Mouse (Mus musculus) MEL (cell line): ENCODE results near the gene Wdr60. TPM values are rescaled to one million over a fixed set of nuclear protein-coding genes. Genes with fewer than 3 reads are reported as not detected.

Experiments used
- DNase-seq: peaks from one replicate; pipeline ENCODE4 v3.0.0; 2011; ENCODE audit warnings: low read depth, low spot score
- H3K27ac ChIP-seq: 2 replicates; pipeline ENCODE4 v1.5.1; 2012; ENCODE audit warnings: low read depth, mild to moderate bottlenecking, control low read depth, low read length, moderate library complexity; ENCODE audit not compliant: control insufficient read depth
- H3K27me3 ChIP-seq, 2 experiments: fragments of 150-350 bp in 1 of 2; sonication (generic) in 1 of 2; 2 replicates each; pipeline ENCODE4 v1.6.1; 2012; ENCODE audit warnings: low read length in 2 of 2, mild to moderate bottlenecking in 2 of 2, improper control_type of control experiment in 1 of 2, moderate library complexity in 1 of 2; ENCODE audit not compliant: insufficient read depth in 2 of 2, control insufficient read depth in 1 of 2
- H3K36me3 ChIP-seq, 2 experiments: 2 replicates each; pipeline ENCODE4 v1.6.1; 2012 to 2014; ENCODE audit warnings: low read length in 2 of 2, improper control_type of control experiment in 1 of 2, inconsistent platforms in 1 of 2, mild to moderate bottlenecking in 1 of 2; ENCODE audit not compliant: insufficient read depth in 2 of 2, control insufficient read depth in 1 of 2
- H3K4me1 ChIP-seq, 2 experiments: fragments of 150-350 bp in 1 of 2; sonication (generic) in 1 of 2; 2 replicates each; pipeline ENCODE4 v1.6.1; 2012; ENCODE audit warnings: low read length in 2 of 2, improper control_type of control experiment in 1 of 2, mild to moderate bottlenecking in 1 of 2; ENCODE audit not compliant: insufficient read depth in 2 of 2, control insufficient read depth in 1 of 2
- H3K4me3 ChIP-seq, 2 experiments: fragments of 150-350 bp in 1 of 2; sonication (generic) in 1 of 2; 2 replicates each; pipeline ENCODE4 v1.5.1; 2012; ENCODE audit warnings: low read depth in 2 of 2, low read length in 2 of 2, mild to moderate bottlenecking in 2 of 2, moderate library complexity in 2 of 2, control low read depth in 1 of 2, improper control_type of control experiment in 1 of 2; ENCODE audit not compliant: control insufficient read depth in 1 of 2, insufficient read depth in 1 of 2
- H3K79me2 ChIP-seq: 2 replicates; pipeline ENCODE4 v1.6.1; 2012; ENCODE audit warnings: mild to moderate bottlenecking, low read length, moderate library complexity; ENCODE audit not compliant: control insufficient read depth, poor library complexity, insufficient read depth
- H3K9ac ChIP-seq: 2 replicates; pipeline ENCODE4 v1.6.1; 2012; ENCODE audit warnings: low read depth, mild to moderate bottlenecking, control low read depth, low read length, moderate library complexity; ENCODE audit not compliant: control insufficient read depth, poor library complexity, severe bottlenecking
- H3K9me3 ChIP-seq: fragments of 150-350 bp; sonication (generic); replicated peaks from 2 replicates; pipeline ENCODE4 v1.6.1; 2012; ENCODE audit warnings: mild to moderate bottlenecking, low read length, improper control_type of control experiment, moderate library complexity; ENCODE audit not compliant: insufficient read depth
- BHLHE40 ChIP-seq: IDR thresholded peaks from 2 replicates; pipeline ENCODE4 v1.6.1; 2012; ENCODE audit warnings: low read depth, mild to moderate bottlenecking, inconsistent platforms, low read length, improper control_type of control experiment, borderline replicate concordance
- CHD1 ChIP-seq: IDR thresholded peaks from 2 replicates; pipeline ENCODE4 v1.6.1; 2012; ENCODE audit warnings: low read depth, mild to moderate bottlenecking, inconsistent platforms, low read length, improper control_type of control experiment
- EP300 ChIP-seq, 2 experiments: IDR thresholded peaks; 2 replicates each; pipeline ENCODE4 v1.6.1; 2011; ENCODE audit warnings: improper control_type of control experiment in 2 of 2, low read length in 2 of 2, low read depth in 1 of 2, mild to moderate bottlenecking in 1 of 2
- ETS1 ChIP-seq: IDR thresholded peaks from 2 replicates; pipeline ENCODE4 v1.6.1; 2012; ENCODE audit warnings: low read depth, mild to moderate bottlenecking, inconsistent platforms, low read length, improper control_type of control experiment, moderate library complexity
- GABPA ChIP-seq: IDR thresholded peaks from 2 replicates; pipeline ENCODE4 v1.6.1; 2012; ENCODE audit warnings: low read depth, mild to moderate bottlenecking, inconsistent platforms, low read length, improper control_type of control experiment, moderate library complexity
- GATA1 ChIP-seq: IDR thresholded peaks from 2 replicates; pipeline ENCODE4 v1.6.1; 2011; ENCODE audit warnings: low read depth, low read length, improper control_type of control experiment
- KAT2A ChIP-seq: conservative IDR thresholded peaks from 2 replicates; pipeline ENCODE4 v1.6.1; 2012; ENCODE audit warnings: low read depth, low read length, improper control_type of control experiment, inconsistent platforms
- MAZ ChIP-seq: IDR thresholded peaks from 2 replicates; pipeline ENCODE4 v1.6.1; 2012; ENCODE audit warnings: low read depth, mild to moderate bottlenecking, inconsistent platforms, low read length, improper control_type of control experiment
- MEF2A ChIP-seq: IDR thresholded peaks from 2 replicates; pipeline ENCODE4 v1.6.1; 2014; ENCODE audit warnings: low read depth, mild to moderate bottlenecking, inconsistent platforms, low read length, improper control_type of control experiment; ENCODE audit not compliant: poor library complexity, insufficient replicate concordance, severe bottlenecking; ENCODE audit errors: extremely low read depth
- MYC ChIP-seq: IDR thresholded peaks from 2 replicates; pipeline ENCODE4 v1.6.1; 2011; ENCODE audit warnings: low read depth, mild to moderate bottlenecking, low read length, improper control_type of control experiment, moderate library complexity
- POLR2A ChIP-seq, 2 experiments: IDR thresholded peaks; 2 replicates each; pipeline ENCODE4 v1.6.1; 2011 to 2012; ENCODE audit warnings: low read length in 2 of 2, mild to moderate bottlenecking in 2 of 2, control low read depth in 1 of 2, improper control_type of control experiment in 1 of 2, low read depth in 1 of 2, moderate library complexity in 1 of 2; ENCODE audit not compliant: control insufficient read depth in 1 of 2, insufficient read depth in 1 of 2, poor library complexity in 1 of 2
- RCOR1 ChIP-seq: IDR thresholded peaks from 2 replicates; pipeline ENCODE4 v1.6.1; 2012; ENCODE audit warnings: low read depth, mild to moderate bottlenecking, inconsistent platforms, low read length, improper control_type of control experiment
- TAL1 ChIP-seq: IDR thresholded peaks from 2 replicates; pipeline ENCODE4 v1.6.1; 2012; ENCODE audit warnings: mild to moderate bottlenecking, inconsistent platforms, low read length, moderate library complexity, mixed read lengths
- UBTF ChIP-seq: IDR thresholded peaks from 2 replicates; pipeline ENCODE4 v1.6.1; 2012; ENCODE audit warnings: low read depth, mild to moderate bottlenecking, inconsistent platforms, low read length, improper control_type of control experiment, moderate library complexity, borderline replicate concordance; ENCODE audit not compliant: insufficient read depth
- ZNF384 ChIP-seq: IDR thresholded peaks from 2 replicates; pipeline ENCODE4 v1.6.1; 2012; ENCODE audit warnings: low read depth, mild to moderate bottlenecking, inconsistent platforms, low read length, improper control_type of control experiment
- polyA plus RNA-seq, 2 experiments: library from polyadenylated mRNA; stranded (reverse) in 1 of 2; unstranded in 1 of 2; fragments of >175 nt in 1 of 2; fragments of >200 nt in 1 of 2; gene quantifications; 2 replicates each; pipeline versions ENCODE4 v1.2.1 to v1.2.4; 2012; ENCODE audit warnings: low replicate concordance in 2 of 2, low read depth in 1 of 2; ENCODE audit not compliant: insufficient read length in 2 of 2, insufficient read depth in 1 of 2, missing spikeins in 1 of 2
- total RNA-seq: library from RNA; depleted of rRNA; stranded (reverse); fragments of 300-350 nt; gene quantifications from 2 replicates; pipeline ENCODE4 v1.2.3, GENCODE M21; 2012

Gene Wdr60
- total and polyA plus RNA-seq, 3 experiments = 19.8 to 21.0 TPM; not detected in 1

DNA sequence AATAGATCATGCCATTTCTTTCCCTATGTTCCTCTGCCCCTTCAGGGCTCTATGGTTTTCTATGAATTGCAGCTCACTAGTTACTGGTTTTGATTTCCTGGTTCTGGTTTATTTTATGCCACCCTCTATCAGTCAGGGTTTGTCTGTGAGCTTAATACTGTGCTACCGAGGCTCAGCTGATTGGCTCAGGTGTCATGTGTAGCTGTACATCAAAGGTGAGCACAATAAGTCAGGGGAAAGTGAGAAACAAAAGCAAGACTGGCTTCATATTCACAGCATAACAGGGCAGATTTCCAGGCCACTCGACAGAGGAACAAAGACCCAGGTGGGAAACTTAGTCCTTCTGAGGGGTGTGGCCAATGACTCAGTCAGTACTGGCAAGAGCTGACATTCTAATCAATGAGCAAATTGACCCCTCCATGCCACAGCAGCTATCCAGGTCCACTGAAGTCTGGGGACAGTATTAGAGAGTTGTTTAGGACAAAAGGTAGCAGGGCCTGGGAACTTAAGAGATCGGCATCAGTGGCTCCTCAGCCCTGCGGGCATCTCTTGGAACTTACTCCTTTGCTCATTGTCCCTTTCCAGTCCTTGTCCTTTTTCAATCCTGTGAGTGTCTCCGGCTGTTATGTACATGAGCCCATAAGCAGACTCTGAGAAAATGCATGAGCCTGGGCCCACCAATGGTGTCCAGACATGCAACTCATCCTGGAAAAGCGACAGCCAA, 79.4 kb downstream of the Wdr60 start:
- Histone ChIP-seq H3K4me3 (no peak overlapping the region), H3K9me3 (no peaks in the 10 kb centered on the region), H3K27ac (no peak overlapping the region), H3K27me3 (peaks cover 0 to 5% of the 10 kb centered on the region in 2 experiments; a peak in 2 of 4 replicates), H3K4me1 (0 out of 4 replicates have a peak, but pooled peaks cover 0 to 3% of the 10 kb centered on the region in 2 experiments), H3K36me3 (no peaks in the 10 kb centered on the region), H3K9ac (no peak overlapping the region), H3K79me2 (no peaks in the 10 kb centered on the region)
- no peak for TF ChIP-seq GABPA
- no peak for DNase-seq

GRCm38 (mm10) chr12:116182376-116182775, 80.4 kb downstream of the Wdr60 start:
- TF ChIP-seq CHD1 = no peak
- no peak for TF ChIP-seq MYC
- no peak for TF ChIP-seq TAL1
- TF ChIP-seq POLR2A (IDR thresholded peaks at IDR 0.05; ENCODE audit: control insufficient read depth in 1 of 2, insufficient read depth in 1 of 2, low read depth in 1 of 2, low read length in 2 of 2, poor library complexity in 1 of 2) = no peak
- TF ChIP-seq MAZ = 0 out of 2 replicates have a peak, but pooled peaks have one; percentile 16
- no peak for TF ChIP-seq ZNF384
- peak in 1 of 2 experiments; percentile 40; a peak in 2 of 4 replicates for TF ChIP-seq EP300 (IDR thresholded peaks at IDR 0.05; ENCODE audit: low read depth in 1 of 2, low read length in 2 of 2)
- TF ChIP-seq MEF2A = no peak
- TF ChIP-seq ETS1 = 0 out of 2 replicates have a peak, but pooled peaks have one; percentile 16
- TF ChIP-seq GATA1 = peak; percentile 39; the same call in 1 of the 2 replicates
- TF ChIP-seq UBTF = no peak
- TF ChIP-seq RCOR1 = 0 out of 2 replicates have a peak, but pooled peaks have one; percentile 14
- TF ChIP-seq KAT2A = no peak
- TF ChIP-seq BHLHE40 = no peak
- 0 out of 4 replicates have a peak, but pooled peaks cover 0 to 3% of the 10 kb centered on the region in 2 experiments for H3K4me1 ChIP-seq
- no peaks in the 10 kb centered on the region for H3K9me3 ChIP-seq
- peak; percentile 83 for DNase-seq
- H3K27me3 ChIP-seq = peaks cover 0 to 5% of the 10 kb centered on the region in 2 experiments; a peak in 2 of 4 replicates
- no peaks in the 10 kb centered on the region for H3K79me2 ChIP-seq
- H3K4me3 ChIP-seq = no peak overlapping the region
- H3K9ac ChIP-seq = no peak overlapping the region
- no peak overlapping the region for H3K27ac ChIP-seq
- no peaks in the 10 kb centered on the region for H3K36me3 ChIP-seq
